Mouse (Mus musculus) forebrain, embryonic 16.5 days (tissue): ENCODE data around the gene H2-K1. TPM values are rescaled to one million over a fixed set of nuclear protein-coding genes. Genes with fewer than 3 reads are reported as not detected.
A peak's percentile ranks its signal among the peaks of the same experiment; 100 is the strongest.
"Not testable (repeated sequence)": the region's sequence is repeated elsewhere in the genome, so short reads cannot be mapped to it uniquely, and the experiment has no call there.

Source experiments
- ATAC-seq: fragments of 200-750 bp; cut with Nextera tagmentation; 2 replicates; pipeline ENCODE4 v1.8.0; 2017; ENCODE audit warnings: mild to moderate bottlenecking, moderate library complexity
- H3K27ac ChIP-seq: fragments of 300-500 bp; sonication (generic); 2 replicates; pipeline ENCODE4 v1.5.1; 2014; ENCODE audit warnings: low read length, control low read depth
- H3K27me3 ChIP-seq: fragments of 300-500 bp; sonication (generic); replicated peaks from 2 replicates; pipeline ENCODE4 v1.6.1; 2014; ENCODE audit warnings: low read length; ENCODE audit not compliant: control insufficient read depth, insufficient read depth
- H3K36me3 ChIP-seq: fragments of 300-500 bp; sonication (generic); 2 replicates; pipeline ENCODE4 v1.6.1; 2014; ENCODE audit not compliant: control insufficient read depth, insufficient read depth
- H3K4me1 ChIP-seq: fragments of 300-500 bp; sonication (generic); replicated peaks from 2 replicates; pipeline ENCODE4 v1.6.1; 2014; ENCODE audit warnings: low read length; ENCODE audit not compliant: control insufficient read depth, insufficient read depth
- H3K4me2 ChIP-seq: fragments of 300-500 bp; sonication (generic); 2 replicates; pipeline ENCODE4 v1.6.1; 2014; ENCODE audit warnings: mild to moderate bottlenecking, low read length, control low read depth
- H3K4me3 ChIP-seq: fragments of 300-500 bp; sonication (generic); replicated peaks from 2 replicates; pipeline ENCODE4 v1.5.1; 2014; ENCODE audit warnings: mild to moderate bottlenecking, low read length, control low read depth
- H3K9ac ChIP-seq: fragments of 300-500 bp; sonication (generic); replicated peaks from 2 replicates; pipeline ENCODE4 v1.6.1; 2014; ENCODE audit warnings: low read depth, low read length, control low read depth
- H3K9me3 ChIP-seq: fragments of 300-500 bp; sonication (generic); 2 replicates; pipeline ENCODE4 v1.6.1; 2016; ENCODE audit warnings: low read length; ENCODE audit not compliant: control insufficient read depth
- WGBS: fragments of 180-500 bp; shearing (Covaris S2); extraction: QIAGEN DNeasy Blood & Tissue Kit; methylation state at CpG from one replicate; pipeline ENCODE4 v1.1.7; 2014; 5-methylcytosine and 5-hydroxymethylcytosine counted together
- polyA plus RNA-seq: library from polyadenylated mRNA; unstranded; fragments of >200 nt; fragmentation: Nextera tagmentation; extraction: Ambion mirVana; gene quantifications from 2 replicates; pipeline ENCODE4 v1.2.1, GENCODE M21; 2015

The H2-K1 gene
- polyA plus RNA-seq, 1 experiment from 2014 or later = 9.9 TPM

DNA sequence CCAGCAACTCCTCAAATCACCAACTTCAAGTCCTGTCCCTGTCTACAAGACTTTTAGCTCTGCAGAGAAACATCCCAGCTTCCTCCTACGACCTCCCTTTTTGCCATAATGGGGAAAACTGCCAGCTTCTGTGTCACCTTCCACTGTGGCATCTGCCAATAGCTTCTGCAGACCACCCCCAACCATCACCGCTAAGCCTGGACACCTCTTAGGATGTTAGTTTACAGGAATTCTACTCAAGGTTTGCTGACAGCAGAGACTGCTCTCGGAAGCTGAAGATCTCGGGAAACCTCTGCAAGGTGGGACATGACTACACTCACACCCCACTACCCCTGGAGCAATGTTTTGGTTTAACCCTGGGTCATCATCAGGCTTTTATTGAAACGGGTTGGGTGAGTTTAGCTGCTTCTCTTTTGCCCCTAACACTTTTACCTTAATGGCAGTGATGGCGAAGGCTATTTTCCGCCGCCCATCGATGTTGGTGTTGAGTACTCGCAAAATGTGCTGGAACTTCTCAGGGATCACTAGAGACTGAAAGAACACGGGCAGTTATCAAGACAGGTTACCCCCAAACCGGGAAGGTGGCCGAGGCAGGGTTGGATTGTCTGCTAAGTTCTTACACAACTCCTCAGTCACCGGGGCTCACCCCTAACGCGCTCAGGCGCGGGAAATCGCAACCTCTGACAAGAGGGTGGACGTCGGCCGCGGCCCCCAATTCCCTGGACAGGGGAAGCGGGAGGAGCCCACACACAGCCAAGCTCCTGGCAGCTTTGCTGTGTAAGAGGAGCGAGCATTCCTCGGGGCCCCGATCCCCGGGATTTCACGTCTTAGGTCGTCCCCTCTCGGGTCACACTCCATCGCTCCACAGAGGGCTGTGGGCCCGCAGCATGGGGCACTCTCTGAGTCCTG, 45.2 kb downstream of the H2-K1 start:
- no peaks in the 10 kb centered on the region for H3K9me3 ChIP-seq
- H3K27me3 ChIP-seq = no peaks in the 10 kb centered on the region
- peaks cover 10% of the 10 kb centered on the region for H3K36me3 ChIP-seq
- 2% methylated on average over 33 of the region's 33 CpGs for WGBS
- H3K4me3 ChIP-seq = peak overlapping the region; percentile 85
- peak overlapping the region; percentile 88 for H3K27ac ChIP-seq
- peaks cover 51% of the 10 kb centered on the region for H3K4me1 ChIP-seq
- H3K4me2 ChIP-seq = peak overlapping the region; percentile 82
- peak overlapping the region; percentile 94 for H3K9ac ChIP-seq
- ATAC-seq = peak; percentile 39

DNA sequence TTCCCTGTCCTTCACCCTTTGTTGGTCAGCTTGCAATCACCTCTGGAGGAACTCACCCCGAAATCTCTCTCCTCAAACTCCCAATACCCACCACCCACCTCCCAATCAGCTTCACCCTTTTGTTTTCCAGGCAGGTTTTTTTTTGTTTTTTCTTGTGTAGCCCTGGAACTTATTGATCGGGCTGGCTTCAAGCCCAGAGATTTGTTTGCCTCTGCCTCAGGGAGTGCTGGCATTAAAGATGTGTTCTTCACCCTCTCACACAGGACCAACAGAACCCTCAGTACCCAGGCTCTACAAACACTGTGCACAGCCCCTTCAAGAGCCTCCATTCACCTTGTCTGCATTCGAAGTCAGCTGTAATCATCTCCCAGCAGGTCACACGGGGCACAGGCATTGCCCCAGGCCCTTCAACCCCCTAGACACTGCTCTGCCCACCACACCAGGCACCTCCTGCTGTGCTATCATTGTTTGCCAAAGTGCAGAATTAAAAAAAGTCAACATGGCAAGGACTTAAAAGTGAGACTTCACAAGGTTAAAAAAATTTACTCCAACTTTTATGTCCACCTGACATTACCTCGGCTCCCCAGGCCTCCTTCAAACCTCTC, 46.1 kb downstream of the H2-K1 start:
- peaks cover 51% of the 10 kb centered on the region for H3K4me1 ChIP-seq
- H3K36me3 ChIP-seq = peaks cover 9% of the 10 kb centered on the region
- no peak overlapping the region for H3K27ac ChIP-seq

DNA sequence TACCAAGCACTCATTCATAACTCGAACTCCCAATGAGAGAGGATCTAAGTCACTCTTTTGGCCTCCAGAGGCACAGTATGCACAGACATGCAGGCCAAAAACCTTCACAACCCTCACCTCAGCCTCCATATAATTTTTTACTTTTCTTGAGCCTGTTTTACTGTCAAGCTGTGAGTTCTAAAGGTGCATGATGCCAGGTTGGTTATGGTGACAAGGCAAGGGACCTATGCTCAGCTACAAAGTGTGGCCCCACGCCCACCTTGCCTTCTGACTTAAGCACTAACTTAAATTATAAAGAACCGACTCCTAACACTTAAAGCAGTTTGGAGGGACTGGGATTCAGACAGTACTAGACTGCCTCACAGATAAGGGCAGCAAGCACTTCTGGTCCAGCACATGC, 46.8 kb downstream of the H2-K1 start:
- Histone ChIP-seq H3K9me3 (no peaks in the 10 kb centered on the region), H3K4me3 (no peak overlapping the region), H3K4me1 (peaks cover 51% of the 10 kb centered on the region), H3K36me3 (peaks cover 12% of the 10 kb centered on the region), H3K27ac (no peak overlapping the region), H3K4me2 (no peak overlapping the region), H3K9ac (no peak overlapping the region), H3K27me3 (no peaks in the 10 kb centered on the region)
- 79% methylated on average over 3 of the region's 3 CpGs for WGBS
- no peak for ATAC-seq

More for the DNA sequence above, 46.1 kb downstream of the H2-K1 start:
- 29% methylated on average over 5 of the region's 5 CpGs for WGBS
- H3K27me3 ChIP-seq = no peaks in the 10 kb centered on the region
- H3K9ac ChIP-seq = no peak overlapping the region; the same call in 1 of the 2 replicates
- peak overlapping the region; percentile 85 for H3K4me3 ChIP-seq
- no peak for ATAC-seq
- H3K9me3 ChIP-seq = no peaks in the 10 kb centered on the region
- H3K4me2 ChIP-seq = peak overlapping the region; percentile 82

DNA sequence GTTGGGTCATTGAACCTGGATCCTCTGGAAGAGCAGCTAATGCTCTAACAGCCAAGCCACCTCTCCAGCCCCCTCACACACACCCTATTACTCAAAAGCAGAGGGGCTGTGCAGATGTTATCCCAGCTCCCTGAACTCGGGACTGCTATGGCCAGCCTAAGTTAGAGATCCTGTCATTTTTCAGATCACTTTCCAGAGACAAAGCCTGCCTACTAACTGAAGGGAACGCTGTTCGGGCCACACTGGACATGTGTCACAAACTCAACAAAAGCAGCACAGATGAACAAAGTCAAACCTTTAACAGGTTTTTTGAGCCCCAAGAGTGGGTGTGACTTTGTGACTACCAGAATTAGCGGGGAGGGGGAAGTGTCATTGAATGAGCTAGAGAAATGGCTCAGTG, 47.3 kb downstream of the H2-K1 start:
- Histone ChIP-seq H3K4me3 (no peak overlapping the region), H3K27ac (no peak overlapping the region), H3K9ac (no peak overlapping the region), H3K27me3 (no peaks in the 10 kb centered on the region), H3K4me1 (peaks cover 51% of the 10 kb centered on the region), H3K9me3 (no peaks in the 10 kb centered on the region), H3K36me3 (peaks cover 12% of the 10 kb centered on the region), H3K4me2 (no peak overlapping the region)
- 79% methylated on average over 4 of the region's 4 CpGs for WGBS
- no peak for ATAC-seq

DNA sequence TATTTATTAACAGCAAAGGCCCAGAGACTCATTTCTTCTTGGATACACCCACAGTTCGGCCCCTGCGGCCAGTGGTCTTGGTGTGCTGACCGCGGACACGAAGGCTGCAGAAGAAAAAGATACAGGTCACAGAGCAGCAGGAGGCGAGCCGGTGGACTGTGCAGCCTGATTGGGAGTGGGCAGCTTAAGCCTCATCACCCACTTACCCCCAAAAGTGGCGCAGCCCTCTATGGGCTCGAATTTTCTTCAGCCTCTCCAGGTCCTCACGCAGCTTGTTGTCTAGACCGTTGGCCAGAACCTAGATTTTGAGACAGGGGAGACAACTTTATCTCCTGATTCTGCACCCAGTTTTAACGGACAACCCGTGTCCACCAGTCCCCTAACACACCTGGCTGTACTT, 48.1 kb downstream of the H2-K1 start:
- H3K9ac ChIP-seq, H3K9me3 ChIP-seq, H3K27me3 ChIP-seq, H3K4me3 ChIP-seq, H3K4me2 ChIP-seq, ATAC-seq, H3K27ac ChIP-seq: not testable (repeated sequence)
- Histone ChIP-seq H3K36me3 (peaks cover 12% of the 10 kb centered on the region), H3K4me1 (peaks cover 51% of the 10 kb centered on the region)
- 77% methylated on average over 13 of the region's 13 CpGs for WGBS

DNA sequence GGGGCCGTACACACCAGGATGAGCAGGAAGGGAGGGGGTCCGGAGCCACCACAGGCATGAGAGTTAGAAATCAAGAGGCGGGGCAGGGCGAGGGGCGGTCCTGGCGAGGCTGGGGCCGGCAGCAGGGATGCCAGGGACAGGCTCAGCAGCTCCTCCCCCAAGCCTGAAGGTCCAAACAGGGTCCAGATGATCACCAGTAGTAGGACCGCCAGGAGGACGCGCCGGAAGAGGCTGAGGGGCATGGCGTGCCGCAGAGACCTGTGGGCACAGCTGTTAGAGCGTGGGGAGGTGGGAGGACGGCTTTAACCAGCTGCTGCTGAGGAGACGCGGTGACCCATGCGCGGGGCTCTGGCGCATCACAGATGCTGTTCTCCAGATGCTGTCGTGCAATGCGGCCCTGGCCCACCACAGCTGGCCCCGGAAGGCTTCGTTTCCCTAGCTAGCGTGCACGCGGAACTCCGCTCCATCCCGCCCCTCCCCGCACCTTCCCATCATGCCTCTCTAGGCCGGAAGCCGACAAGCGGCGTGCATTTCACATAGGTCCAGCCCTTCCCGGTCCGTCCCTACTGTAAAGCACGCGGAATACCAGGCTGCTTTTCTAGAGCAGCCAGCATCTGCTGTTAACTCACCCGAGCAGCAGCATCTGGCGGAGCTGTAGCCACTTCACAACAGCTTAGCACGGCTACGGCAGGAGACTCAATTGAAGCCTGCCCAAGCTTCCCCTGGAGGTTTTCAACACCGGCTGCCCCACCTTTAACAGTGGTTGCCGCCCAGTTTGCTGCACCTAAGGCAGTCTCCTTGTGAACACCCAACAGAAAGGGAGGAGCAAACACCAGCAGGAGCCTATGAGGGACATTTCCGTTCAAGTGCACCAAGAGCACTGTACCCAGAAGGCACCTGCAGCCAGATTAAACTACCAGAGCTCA, 48.9 kb downstream of the H2-K1 start, which contains the start of gene B3galt4:
B3galt4 (minus strand) TSS at position 468 of the 926 bp plus-strand sequence.
- Histone ChIP-seq H3K27ac (peak within 1 kb of the TSS; percentile 73), H3K27me3 (no peaks in the 10 kb centered on the region), H3K4me2 (peak within 1 kb of the TSS; percentile 91), H3K36me3 (peaks cover 14% of the 10 kb centered on the region), H3K4me1 (peaks cover 45% of the 10 kb centered on the region), H3K4me3 (peak within 1 kb of the TSS; percentile 57), H3K9me3 (no peaks in the 10 kb centered on the region), H3K9ac (peak within 1 kb of the TSS; percentile 81)
- ATAC-seq = peak; percentile 71
- WGBS = 1% methylated on average over 45 of the region's 45 CpGs

DNA sequence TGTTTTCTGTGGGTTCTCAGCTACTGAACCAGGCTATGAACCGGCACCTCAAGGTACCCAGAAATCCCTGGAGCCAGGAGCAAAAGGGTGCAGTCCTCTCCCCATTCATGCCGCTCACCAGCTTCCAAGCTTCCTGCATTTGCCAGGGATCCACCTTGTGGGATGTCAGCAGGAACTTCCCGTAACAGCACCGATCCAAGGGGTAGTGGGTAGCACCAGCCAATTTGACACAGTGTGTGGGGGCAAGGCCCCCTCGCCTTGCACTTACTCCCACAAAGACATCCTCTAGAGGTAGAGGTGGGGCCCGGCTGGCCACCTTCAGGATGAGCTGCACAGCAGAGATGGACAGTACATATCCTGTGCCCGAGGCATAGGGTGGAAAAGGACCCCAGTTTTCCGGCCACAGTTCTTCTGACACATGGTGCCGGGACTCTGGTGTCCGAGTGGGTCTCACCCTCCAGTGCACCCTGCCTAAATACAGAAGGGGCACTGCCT, 50.0 kb downstream of the H2-K1 start:
- H3K4me2 ChIP-seq = peak overlapping the region; percentile 91
- H3K4me3 ChIP-seq = peak overlapping the region; percentile 57
- peaks cover 45% of the 10 kb centered on the region for H3K4me1 ChIP-seq
- no peak overlapping the region; the same call in 1 of the 2 replicates for H3K27ac ChIP-seq
- peak overlapping the region; percentile 81 for H3K9ac ChIP-seq
- H3K9me3 ChIP-seq = no peaks in the 10 kb centered on the region
- no peaks in the 10 kb centered on the region for H3K27me3 ChIP-seq
- WGBS = 81% methylated on average over 10 of the region's 10 CpGs
- H3K36me3 ChIP-seq = peaks cover 16% of the 10 kb centered on the region
- ATAC-seq = no peak

DNA sequence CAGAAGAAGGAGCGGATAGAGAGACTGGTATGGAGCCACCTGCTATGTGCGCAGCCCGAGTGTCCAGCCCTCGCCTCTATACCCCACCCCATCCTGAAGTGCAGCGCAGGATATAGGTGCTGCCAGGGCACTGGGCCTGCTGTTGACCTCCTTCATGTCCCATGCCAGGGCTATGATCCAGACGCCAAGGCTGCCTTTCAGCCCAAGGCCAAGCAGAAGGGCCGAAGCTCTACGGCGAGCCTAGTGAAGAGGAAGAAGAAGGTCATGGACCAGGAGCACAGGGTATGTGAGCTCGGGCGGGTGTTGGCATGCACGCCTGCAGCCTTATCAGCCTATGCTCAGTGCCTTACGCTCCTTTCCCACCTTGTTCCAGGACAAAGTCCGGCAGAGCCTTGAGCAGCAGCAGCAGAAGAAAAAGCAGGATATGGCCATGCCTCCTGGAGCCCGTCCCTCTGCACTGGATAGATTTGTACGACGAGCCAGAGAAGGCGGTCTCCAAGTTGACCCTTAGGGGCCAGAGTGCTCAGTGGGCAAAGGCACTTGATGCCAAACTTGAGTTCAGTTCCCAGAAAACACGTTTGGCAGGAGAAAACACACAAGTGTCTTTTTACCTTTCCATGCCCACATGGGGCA, 51.1 kb downstream of the H2-K1 start:
- no peak for ATAC-seq
- Histone ChIP-seq H3K36me3 (peaks cover 21% of the 10 kb centered on the region), H3K27me3 (no peaks in the 10 kb centered on the region), H3K4me1 (peaks cover 36% of the 10 kb centered on the region), H3K4me3 (no peak overlapping the region), H3K9ac (no peak overlapping the region), H3K9me3 (no peaks in the 10 kb centered on the region), H3K4me2 (no peak overlapping the region), H3K27ac (no peak overlapping the region)
- WGBS = 92% methylated on average over 19 of the region's 19 CpGs
